Mouse (Mus musculus): ENCODE data around the gene Fxyd3.

The Fxyd3 gene

DNA sequence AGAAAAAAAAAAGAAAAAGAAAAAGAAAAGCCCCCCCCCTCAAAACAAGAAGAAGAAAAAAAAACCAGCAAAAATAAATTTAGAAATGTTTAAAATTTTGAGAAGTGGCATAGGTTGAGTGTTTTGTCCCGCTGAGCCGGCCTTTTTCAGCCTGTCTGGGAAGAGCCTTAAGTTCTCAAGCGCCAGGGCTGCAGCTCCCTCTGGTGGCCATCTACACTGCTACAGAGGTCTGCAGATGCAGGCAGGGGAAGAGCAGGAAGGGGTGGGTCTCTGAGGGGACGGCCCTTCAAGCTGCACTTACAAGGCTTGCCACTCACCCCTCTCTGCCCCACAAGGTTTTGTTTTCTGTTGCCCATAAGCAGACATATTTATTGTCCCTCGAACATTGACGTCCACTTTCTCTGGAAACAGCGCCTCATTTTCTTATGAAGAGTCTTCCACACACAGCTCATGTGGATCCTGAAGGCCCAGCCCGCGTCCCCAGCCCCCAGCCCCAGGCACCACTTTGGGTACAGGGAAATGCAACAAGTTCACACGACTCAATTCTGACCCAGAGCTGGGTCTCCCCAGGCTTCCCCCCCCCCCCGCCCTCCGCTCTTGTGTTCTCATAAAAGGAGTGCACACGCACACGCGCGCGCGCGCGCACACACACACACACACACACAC, 21.2 kb upstream of the Fxyd3 start:
- peak; percentile 99 for DNase-seq

DNA sequence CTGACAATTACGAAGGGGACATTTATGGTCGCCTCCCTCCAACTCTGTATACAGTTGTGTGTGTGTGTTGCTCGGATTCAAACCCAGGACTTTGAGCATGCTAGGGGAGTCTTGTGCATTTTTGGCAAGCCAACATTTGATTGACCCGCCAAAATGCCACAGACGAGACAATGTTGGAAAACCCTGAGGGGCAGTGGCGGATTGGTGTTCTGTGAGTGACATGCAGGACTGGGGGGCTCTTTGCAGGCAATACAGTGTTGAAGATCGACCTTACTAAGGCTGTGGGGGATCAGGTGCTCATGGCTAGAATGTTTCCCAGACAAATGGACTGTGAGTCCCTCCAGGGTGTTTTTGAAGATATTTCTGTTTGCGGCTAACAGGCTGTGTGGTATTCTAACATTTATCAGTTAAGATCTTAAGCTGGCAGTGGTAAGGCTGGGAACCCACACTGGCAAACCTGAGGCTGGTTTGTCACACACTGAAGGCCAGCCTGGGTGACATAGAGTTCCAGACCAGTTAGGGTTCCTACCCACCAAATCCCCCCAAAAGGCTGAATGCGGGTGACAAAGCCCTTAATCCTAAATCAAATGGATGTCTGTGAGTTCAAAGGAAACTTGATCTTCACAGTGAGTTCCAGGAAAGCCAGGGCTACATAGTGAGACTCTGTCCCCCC, 20.5 kb upstream of the Fxyd3 start:
- DNase-seq: peak; percentile 90

DNA sequence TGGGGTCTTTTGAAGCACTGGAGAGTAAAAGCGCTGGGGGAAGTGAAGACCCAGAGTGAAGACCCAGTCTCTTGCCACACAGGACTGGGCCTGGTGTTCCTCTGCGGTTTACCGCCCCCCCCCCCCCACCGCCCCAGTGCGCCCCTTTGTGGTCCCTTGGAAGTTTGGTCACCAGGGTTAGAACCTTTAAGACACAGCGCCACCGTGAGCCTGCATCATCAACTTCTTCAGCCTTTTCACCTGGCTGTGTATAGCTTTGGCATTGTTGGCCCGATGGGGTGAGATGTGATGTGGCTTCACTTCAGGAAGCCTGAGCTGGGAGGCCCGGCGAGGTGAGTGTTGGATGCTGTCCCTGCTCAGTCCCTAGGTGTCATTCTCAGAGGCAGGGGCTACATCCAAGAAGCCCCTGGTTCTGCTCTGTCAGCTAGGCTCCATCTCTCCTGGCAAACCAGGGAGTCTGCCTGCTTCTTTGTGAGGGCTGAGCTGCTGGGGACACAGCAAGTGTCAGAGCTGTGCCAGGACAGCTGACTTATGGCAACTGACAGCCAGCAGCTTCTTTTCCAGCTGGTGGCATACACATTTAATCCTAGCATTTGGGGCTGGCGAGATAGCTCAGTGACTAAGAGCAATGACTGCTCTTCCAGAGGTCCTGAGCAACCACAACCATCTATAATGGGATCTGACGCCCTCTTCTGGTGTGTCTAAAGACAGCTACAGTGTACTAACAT, 18.4 kb upstream of the Fxyd3 start:
- peak; percentile 90 for DNase-seq

DNA sequence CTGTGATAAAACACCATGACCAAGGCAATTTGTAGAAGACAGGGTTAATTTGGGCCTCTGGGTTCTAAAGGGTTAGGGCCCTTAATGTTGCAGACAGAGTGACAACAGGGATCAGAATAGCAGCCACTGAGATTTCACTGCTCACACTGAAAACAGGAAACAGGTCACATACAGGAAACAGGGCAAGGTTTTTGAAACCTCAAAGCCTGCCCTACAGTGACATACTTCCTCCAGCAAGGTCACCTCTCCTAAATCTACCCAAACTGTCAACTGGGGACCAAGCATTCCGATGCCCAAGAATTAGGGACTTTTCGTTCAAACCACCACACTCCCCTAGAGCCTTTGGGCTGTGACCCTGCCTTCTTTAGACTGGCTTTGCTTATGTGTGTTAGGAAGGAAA, 13.2 kb upstream of the Fxyd3 start:
- no peak for DNase-seq

DNA sequence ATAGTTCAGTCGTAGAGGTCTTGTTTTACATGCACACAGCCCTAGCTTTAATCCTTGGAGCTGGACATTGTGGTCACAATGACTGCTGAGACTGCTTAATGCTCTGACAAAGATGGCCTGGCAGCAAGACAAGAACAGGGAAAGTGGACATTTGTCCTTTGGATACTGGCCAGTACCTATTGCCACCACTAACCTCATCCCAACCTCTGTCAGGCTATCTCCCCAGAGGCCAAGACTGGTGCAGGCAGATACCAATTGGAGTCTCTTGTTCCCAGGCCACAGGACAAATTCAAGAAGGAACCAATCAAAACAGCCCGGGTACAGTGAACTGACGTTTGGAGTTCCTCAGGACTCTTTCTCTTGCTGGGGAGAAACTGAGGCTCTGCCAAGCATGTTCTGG, 11.7 kb upstream of the Fxyd3 start:
- peak; percentile 88 for DNase-seq

DNA sequence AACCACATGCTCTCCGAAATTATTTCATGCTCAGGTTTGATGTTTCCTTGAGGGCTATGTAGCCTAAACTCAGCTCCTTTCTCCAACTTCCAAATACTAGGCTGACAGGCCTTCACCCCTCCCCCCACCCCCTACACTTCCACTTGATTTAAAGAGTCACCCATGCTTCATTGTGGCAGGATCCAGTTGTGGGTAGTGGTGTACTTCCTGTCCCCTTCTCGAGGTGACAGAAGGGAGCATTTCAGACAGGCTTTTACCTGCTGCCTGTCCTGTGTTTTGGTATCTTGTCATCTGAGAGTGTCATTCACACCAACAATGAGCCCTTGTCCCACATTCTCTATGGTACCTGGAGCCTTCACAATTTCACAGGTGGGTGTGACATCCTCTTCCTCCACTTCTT, 10.8 kb upstream of the Fxyd3 start:
- no peak for DNase-seq

DNA sequence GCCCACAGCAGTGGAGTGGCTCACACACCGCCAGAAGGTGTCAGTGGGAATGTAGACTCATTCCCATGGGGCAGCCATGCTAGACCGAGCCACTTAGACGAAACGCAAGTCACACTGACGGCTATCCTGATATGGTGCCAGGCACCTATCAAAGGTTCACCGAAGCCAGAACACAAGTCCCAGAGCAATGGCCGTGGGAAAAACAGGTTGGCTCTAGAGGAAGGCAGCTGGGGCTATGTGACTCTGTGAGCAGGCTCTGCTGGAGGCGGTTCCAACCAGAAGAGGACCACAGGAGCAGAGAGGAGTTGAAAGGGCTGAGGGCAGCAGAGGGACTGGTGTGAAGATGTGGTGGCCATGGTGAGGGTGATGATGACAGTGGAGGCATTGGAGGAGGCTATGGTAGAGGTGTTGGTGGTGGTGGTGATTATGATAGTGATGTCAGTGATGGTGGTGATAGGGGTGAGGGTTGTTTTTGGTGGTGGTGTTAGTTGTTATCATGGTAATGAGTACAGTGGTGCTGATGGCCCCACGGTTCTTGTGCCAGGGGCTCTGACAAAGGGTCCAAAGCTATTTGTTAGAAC, 9.8 kb upstream of the Fxyd3 start:
- DNase-seq: peak; percentile 91

DNA sequence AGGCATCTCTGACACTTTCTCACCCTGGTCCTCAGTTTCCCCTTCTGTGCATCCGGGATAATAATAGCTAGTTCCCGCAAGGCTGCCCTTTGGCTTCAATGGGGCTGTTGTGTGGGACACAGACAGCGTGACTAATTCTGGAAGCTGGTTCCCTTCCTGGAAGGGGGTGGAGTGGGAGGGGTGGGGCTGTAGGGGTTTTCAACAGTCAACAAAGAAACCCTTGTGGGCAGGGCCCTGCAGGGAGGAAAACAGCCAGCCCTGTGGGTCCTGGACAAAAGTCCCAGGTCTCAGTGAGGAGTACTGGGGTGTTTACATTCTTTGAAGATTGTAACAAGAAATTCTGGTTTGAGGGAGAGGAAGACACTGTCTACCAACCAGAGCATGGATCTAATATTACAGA, 8.7 kb upstream of the Fxyd3 start:
- DNase-seq: peak; percentile 98

DNA sequence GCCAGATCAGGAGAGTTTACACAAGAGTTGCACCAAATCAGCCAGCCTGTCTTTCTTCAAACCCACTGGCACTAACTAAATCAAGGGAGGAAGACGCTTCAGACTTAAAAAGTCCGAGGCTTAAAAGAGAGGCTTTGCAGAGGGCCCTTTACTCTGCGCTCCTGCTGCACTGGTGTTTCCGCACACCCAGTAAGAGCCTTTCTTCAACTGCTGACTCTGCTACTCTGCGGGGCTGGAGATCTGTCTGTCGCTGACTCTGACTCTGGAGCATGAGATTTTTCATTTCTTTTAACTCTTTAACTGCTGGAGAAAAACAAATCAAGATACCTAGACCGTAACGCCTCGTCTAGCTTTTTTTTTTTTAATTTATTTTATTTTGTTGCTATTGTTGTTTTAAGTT, 7.6 kb upstream of the Fxyd3 start:
- DNase-seq: peak; percentile 94

DNA sequence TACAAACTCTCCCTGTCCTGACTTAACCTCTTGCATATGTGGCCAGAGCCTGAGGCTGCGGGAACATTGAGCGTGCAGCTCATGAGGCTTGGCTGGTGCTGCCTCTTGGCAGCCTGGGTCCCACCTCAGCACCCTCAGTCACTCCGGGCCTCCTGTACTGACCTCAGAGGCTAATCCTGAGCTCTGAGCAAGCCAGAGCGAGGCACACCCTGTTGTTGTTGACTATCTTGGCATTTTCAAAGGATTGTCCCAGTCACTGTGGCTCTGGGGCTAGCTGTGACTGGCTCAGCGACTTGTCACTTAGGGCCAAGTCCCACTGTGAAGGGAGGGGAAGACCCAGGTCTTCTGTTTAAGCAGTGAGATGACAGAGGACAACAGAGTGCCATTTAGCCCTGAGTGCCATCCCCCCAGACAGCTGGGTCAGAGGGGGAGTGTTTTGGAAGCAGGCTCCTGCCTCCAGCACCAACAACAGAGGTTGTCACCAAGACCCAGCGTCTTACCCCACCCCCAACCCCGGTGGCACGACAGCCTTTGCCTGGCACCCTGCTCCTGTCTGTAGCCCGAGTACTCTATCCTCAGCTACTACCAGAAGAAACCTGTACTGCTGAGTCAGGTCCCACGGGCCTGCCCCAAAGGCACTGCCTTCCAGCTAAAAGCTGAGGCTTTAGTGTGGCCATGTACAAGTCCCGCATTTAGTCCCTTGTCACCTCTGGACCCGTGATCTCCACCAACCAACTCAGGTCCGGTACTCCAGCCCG, 6.5 kb upstream of the Fxyd3 start:
- peak; percentile 99 for DNase-seq

DNA sequence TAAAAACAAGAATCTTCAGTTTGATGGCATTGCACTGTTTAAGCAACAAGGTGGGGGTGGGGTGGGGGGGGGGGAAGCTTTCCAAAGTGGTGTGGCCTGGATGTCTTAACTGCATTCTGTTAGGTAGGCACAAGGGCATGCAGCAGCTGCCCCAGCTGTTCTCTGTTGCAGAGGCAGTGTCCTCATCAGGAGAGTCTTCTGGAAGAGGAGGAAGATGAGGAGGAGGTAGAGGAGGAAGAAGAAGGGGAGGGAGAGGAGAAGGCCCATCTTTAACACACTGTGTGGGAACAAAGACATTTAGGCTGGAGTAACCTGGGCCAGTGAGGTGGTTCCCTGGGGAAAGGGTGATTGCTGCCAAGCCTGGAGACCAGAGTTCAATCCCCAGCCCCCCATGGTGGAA, 5.6 kb upstream of the Fxyd3 start:
- DNase-seq: peak; percentile 87

DNA sequence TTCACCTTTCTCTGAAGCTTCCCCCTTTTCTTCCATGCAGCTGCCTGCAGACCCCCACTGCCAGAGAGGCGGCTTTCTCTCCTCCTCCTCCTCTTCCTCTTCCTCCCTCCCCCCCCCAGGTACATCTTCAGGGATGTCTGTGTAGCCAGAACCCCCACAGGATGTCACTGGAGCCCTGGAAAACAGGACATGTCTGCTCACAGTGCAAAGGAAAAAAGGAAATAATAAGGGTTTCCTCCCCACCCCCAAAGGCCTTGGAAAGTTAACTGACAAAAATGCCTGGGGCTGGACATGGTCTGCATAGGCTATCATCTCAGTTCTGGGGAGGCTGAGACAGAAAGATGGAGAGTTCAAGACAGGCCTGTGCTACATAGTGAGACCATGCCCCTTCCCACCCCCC, 4.6 kb upstream of the Fxyd3 start:
- DNase-seq: no peak

DNA sequence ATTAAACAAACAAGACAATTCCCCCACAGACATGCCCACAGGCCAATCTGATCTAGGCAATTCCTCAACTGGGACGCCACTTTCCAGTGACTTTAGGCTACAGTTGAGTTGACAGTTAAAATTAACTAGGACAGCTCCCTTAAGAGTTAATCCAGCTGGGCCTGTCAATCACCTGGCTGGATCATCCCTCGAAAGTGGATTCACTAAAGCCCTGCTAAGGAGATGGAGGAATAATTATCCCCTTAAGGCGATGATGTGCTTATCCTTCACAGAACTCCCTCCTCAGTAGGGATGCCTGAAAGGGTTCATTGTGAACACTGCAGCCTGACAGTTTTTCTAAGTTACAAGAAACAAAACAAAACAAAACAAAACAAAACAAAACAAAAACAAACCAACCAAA, 4.1 kb upstream of the Fxyd3 start:
- no peak for DNase-seq

DNA sequence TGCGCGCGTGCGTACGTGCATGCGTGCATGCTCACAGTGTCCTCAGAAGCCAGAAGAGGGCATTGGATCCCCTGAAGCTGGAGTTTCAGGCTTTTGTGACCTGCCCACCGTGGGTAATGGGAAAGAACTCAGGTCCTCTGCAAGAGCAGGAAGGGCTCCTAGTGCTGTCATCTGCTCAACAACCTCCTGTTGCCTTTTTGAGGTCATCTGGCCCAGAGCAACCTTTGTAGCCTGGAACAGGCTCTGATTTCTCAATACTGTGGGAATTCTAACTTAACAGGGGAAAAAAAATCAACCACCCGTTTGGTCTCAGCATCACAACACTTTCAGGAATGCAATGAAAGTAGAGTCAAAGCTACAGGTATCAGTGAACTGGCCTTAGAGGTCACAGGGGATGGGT, 3.2 kb upstream of the Fxyd3 start:
- peak; percentile 88 for DNase-seq

DNA sequence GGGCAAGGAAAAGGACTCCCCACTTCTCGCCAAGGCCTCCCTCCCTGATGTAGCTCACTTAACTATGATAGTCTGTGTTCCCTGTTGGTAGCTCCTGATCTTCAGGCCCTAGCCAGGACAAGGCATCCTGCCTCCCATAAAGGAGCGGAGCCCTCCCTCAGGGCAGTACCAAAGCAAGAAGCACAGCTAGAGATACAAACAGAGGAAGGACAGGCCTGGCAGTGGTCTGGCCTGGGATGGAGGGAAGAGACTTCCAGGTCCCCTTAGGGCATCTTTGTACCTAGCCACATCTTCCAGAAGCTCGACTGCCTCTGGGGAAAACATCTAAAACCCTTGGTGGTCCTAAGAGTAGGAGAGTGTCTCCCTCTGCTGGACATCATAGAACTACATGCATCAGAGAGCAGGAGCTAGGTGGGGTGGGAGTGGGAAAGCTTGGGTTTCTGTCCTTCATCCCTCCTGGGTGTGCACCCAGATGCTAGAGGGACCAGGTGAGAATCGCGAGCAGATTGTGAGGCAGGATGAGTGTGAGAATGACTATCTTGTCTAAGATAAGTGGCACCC, 1.5 kb upstream of the Fxyd3 start:
- peak; percentile 93 for DNase-seq

DNA sequence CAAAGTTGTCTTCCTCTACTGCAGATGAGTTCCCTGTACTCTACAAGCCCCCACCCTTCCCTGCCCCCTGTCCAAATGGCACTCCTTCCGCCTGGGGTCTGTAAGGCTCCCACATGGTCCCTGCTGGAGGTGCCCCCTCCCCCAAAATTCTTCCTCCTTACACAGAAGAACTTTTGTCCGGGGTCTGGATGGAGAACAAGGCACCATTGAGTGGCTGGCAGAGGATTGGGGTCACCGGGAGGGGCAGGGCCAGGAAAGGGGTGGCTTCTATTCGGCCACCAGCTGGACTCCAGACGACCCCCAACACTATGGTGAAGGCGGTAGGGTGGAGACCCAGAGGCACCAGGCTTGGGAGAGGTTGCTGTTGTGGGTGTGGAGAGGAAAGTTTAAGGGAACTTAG, 966 bp upstream of the Fxyd3 start:
- peak; percentile 90 for DNase-seq

DNA sequence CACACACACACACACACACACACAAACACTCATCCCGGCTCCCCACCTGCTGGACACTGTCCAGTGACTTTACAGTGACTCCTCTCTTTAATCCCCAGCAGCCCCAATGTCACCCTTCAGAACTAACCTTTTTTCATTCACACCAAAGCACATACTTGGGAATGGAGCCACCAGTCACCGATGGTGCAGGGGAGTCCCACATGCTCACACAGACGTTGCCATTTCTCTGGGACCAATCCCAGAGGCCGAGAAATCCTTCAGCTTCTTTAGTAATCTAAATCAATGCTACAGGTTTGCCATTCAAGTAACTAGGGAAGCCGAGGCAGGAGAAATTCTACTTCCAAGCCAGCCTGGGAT, 1.8 kb downstream of the Fxyd3 start:
- no peak for DNase-seq

DNA sequence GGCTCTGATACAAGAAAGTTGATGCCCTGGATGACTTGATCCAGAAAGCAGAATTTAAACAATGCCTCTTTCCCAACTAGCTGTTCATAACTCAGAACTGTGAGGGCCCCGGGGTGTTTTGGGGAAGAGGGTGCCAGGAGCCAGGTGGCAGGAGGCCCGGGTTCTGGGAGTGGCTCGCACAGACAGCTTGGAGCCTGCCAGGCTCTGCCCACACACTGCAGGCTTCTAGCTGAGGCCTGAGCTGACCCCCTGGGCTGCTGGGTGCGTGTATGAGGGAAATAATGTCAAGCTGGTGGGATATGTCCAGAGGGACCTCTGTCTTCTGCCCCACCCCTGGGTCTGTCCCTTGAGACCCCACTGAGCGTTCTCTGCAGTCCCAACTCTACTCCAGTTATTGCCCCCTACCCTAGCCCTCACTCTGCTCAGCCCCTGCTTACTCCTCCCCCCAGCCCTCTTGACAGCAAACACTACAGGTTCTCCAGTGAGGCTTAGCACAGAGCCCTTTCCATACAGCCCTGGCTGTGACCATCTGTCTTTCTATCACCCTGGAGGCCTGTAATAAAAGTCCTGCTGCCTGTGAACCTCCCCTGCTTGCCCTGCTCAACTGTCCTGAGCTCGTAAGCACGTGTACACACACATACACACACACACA, 2.3 kb downstream of the Fxyd3 start:
- peak; percentile 95 for DNase-seq

DNA sequence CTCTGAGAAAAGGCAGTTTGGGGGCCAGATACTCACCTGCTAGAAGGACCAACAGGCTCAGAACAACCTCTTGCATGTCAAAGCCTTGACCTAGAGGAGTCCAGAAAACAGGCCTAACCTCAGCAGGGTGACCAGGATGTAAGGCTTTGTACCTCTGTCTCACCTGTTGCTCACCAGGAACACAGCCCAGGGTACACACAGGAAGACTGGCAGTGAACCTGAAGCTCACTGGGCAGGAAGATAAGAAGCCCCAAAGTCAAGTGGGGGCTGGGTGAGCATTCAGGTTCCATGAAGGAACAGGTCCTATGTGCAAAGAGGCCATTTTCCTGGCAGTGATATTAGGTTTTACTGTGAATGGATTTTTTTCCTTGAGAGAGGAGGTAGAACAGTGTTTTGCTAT, 3.0 kb downstream of the Fxyd3 start:
- no peak for DNase-seq

DNA sequence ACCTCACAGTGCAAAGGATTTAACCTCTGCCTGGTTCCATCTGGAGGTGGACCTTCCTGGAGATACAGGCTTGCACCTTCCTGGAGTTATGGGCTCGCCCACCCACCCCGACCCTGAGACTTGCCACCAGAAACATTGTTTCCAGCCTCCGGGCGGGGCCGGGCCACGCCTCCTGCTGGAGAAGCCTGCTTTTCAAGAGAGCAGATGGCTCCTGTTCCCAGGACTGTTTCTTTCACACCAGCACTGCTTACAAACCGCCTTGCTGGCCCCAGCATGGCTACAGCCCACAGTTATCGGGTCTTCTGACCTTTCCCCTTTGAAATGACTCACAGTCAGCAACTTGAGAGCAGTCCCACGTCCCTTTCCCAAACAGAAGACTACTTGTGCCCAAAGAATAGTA, 4.2 kb downstream of the Fxyd3 start:
- DNase-seq: no peak

DNA sequence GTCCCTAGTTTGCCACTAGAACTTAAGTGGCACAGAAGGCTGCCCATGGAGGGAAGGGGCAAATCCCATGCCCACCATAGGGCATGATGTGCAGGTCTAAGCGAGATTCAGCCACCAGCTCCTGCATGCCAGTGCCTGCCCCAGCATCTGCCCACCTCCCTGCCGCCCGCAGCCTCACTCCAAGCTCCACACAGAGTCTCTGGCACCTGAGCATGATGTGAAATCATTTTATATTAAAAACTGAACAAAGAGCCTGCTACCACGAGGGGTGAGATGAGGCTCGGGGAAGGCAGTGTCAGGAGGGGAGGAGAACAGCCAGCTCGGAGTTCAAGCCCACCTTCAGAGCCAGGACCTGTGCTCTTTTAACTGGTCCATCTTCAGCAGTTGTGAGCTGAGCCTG, 6.2 kb downstream of the Fxyd3 start:
- no peak for DNase-seq

DNA sequence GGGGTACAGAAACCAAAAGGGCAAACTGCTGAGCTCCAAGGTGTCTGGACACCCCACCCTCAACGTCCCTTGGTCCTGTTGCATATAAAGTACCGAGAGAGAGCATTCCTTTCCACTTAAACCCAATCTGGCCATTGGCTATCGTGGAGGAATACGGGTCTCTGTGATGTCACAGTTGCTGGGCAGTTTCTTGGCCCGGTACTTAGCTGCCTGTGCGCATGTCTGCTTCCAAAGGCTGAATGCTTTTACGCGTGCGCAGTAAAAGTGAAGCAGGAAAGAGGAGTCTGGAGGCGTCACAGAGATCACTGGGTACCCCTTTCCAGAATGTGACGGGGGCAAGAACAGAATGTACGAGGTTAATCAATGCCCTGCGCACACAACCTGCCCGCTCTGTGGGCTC, 7.0 kb downstream of the Fxyd3 start:
- DNase-seq: no peak
